Mouse (Mus musculus): ENCODE results near the gene Zdhhc8. TPM values are rescaled to one million over a fixed set of nuclear protein-coding genes. Genes with fewer than 3 reads are reported as not detected.

Zdhhc8 gene
- polyA plus RNA-seq, 1 experiment from 2014 or later = 1.6 TPM

GRCm38 (mm10) chr16:18227897-18228422 lies 7.0 kb downstream of the Zdhhc8 start:
- H3K9ac ChIP-seq (replicated peaks) = no peak overlapping the region
- DNase-seq (no peak), ATAC-seq (peak; percentile 17; the same call in 1 of the 2 replicates)
- H3K4me2 ChIP-seq (ENCODE audit: low read depth, low read length) = no peak overlapping the region
- no peaks in the 10 kb centered on the region for H3K27me3 ChIP-seq (ENCODE audit: insufficient read depth, low read length)
- no peak overlapping the region for H3K27ac ChIP-seq (ENCODE audit: low read depth)
- H3K4me3 ChIP-seq (ENCODE audit: low read depth, low read length) = no peak overlapping the region
- H3K4me1 ChIP-seq (ENCODE audit: insufficient read depth) = peaks cover 11% of the 10 kb centered on the region
- no peaks in the 10 kb centered on the region for H3K9me3 ChIP-seq (ENCODE audit: low read length)
- TF ChIP-seq EP300 (IDR thresholded peaks at IDR 0.05; ENCODE audit: low read depth) (no peak), CTCF (IDR thresholded peaks at IDR 0.05; ENCODE audit: low read depth) (no peak)
- H3K36me3 ChIP-seq (replicated peaks; ENCODE audit: insufficient read depth, low read length) = peaks cover 13% of the 10 kb centered on the region; the same call in 1 of the 2 replicates
- 76% methylated on average over 20 of the region's 20 CpGs for WGBS (ENCODE audit: insufficient replicate concordance)

GRCm38 (mm10) chr16:18227187-18227586 lies 7.7 kb downstream of the Zdhhc8 start:
- Histone ChIP-seq H3K36me3 (replicated peaks; ENCODE audit: insufficient read depth, low read length) (peaks cover 13% of the 10 kb centered on the region; the same call in 1 of the 2 replicates), H3K27me3 (ENCODE audit: insufficient read depth, low read length) (no peaks in the 10 kb centered on the region), H3K4me3 (ENCODE audit: low read depth, low read length) (no peak overlapping the region), H3K4me1 (ENCODE audit: insufficient read depth) (peaks cover 11% of the 10 kb centered on the region), H3K9ac (replicated peaks) (no peak overlapping the region), H3K9me3 (ENCODE audit: low read length) (no peaks in the 10 kb centered on the region), H3K4me2 (ENCODE audit: low read depth, low read length) (no peak overlapping the region), H3K27ac (ENCODE audit: low read depth) (no peak overlapping the region)
- DNase-seq (no peak), ATAC-seq (no peak)
- no peak for TF ChIP-seq CTCF (IDR thresholded peaks at IDR 0.05; ENCODE audit: low read depth)
- TF ChIP-seq EP300 (IDR thresholded peaks at IDR 0.05; ENCODE audit: low read depth) = no peak
- 85% methylated on average over 13 of the region's 13 CpGs for WGBS (ENCODE audit: insufficient replicate concordance)

- no peak for ATAC-seq
- peaks cover 13% of the 10 kb centered on the region; the same call in 1 of the 2 replicates for H3K36me3 ChIP-seq (replicated peaks; ENCODE audit: insufficient read depth, low read length)
- TF ChIP-seq EP300 (IDR thresholded peaks at IDR 0.05; ENCODE audit: low read depth) (no peak), CTCF (IDR thresholded peaks at IDR 0.05; ENCODE audit: low read depth) (no peak)
These were observed 12.7 kb downstream of the Zdhhc8 start for GRCm38 (mm10) chr16:18222188-18222587.

GRCm38 (mm10) chr16:18221543-18221898 lies 13.4 kb downstream of the Zdhhc8 start:
- ATAC-seq = no peak
- TF ChIP-seq CTCF (IDR thresholded peaks at IDR 0.05; ENCODE audit: low read depth) = peak; percentile 38
- no peak for TF ChIP-seq EP300 (IDR thresholded peaks at IDR 0.05; ENCODE audit: low read depth)
- Histone ChIP-seq H3K4me2 (ENCODE audit: low read depth, low read length) (no peak overlapping the region), H3K27ac (ENCODE audit: low read depth) (no peak overlapping the region), H3K9me3 (ENCODE audit: low read length) (no peaks in the 10 kb centered on the region), H3K27me3 (ENCODE audit: insufficient read depth, low read length) (no peaks in the 10 kb centered on the region), H3K9ac (replicated peaks) (no peak overlapping the region), H3K36me3 (replicated peaks; ENCODE audit: insufficient read depth, low read length) (peaks cover 13% of the 10 kb centered on the region; the same call in 1 of the 2 replicates), H3K4me3 (ENCODE audit: low read depth, low read length) (no peak overlapping the region), H3K4me1 (ENCODE audit: insufficient read depth) (peaks cover 8% of the 10 kb centered on the region)
- WGBS (ENCODE audit: insufficient replicate concordance) = 57% methylated on average over 11 of the region's 11 CpGs
- DNase-seq = no peak

More at GRCm38 (mm10) chr16:18222188-18222587, 12.7 kb downstream of the Zdhhc8 start:
- Histone ChIP-seq H3K4me3 (ENCODE audit: low read depth, low read length) (no peak overlapping the region), H3K9me3 (ENCODE audit: low read length) (no peaks in the 10 kb centered on the region), H3K27ac (ENCODE audit: low read depth) (no peak overlapping the region), H3K27me3 (ENCODE audit: insufficient read depth, low read length) (no peaks in the 10 kb centered on the region), H3K4me1 (ENCODE audit: insufficient read depth) (peaks cover 8% of the 10 kb centered on the region), H3K9ac (replicated peaks) (no peak overlapping the region), H3K4me2 (ENCODE audit: low read depth, low read length) (no peak overlapping the region)
- no peak for DNase-seq
- 81% methylated on average over 11 of the region's 11 CpGs for WGBS (ENCODE audit: insufficient replicate concordance)

- peaks cover 8% of the 10 kb centered on the region for H3K4me1 ChIP-seq (ENCODE audit: insufficient read depth)
- WGBS (ENCODE audit: insufficient replicate concordance) = 70% methylated on average over 6 of the region's 6 CpGs
- no peak overlapping the region for H3K9ac ChIP-seq (replicated peaks)
- H3K4me2 ChIP-seq (ENCODE audit: low read depth, low read length) = no peak overlapping the region
- no peak overlapping the region for H3K27ac ChIP-seq (ENCODE audit: low read depth)
- H3K36me3 ChIP-seq (replicated peaks; ENCODE audit: insufficient read depth, low read length) = 0 out of 2 replicates have a peak, but pooled peaks cover 9% of the 10 kb centered on the region
- no peaks in the 10 kb centered on the region for H3K9me3 ChIP-seq (ENCODE audit: low read length)
- ATAC-seq (no peak), DNase-seq (no peak)
- no peak for TF ChIP-seq CTCF (IDR thresholded peaks at IDR 0.05; ENCODE audit: low read depth)
- H3K4me3 ChIP-seq (ENCODE audit: low read depth, low read length) = no peak overlapping the region
- no peaks in the 10 kb centered on the region for H3K27me3 ChIP-seq (ENCODE audit: insufficient read depth, low read length)
These were observed 13.9 kb downstream of the Zdhhc8 start for GRCm38 (mm10) chr16:18220856-18221542.

GRCm38 (mm10) chr16:18220001-18220400 lies 14.9 kb downstream of the Zdhhc8 start:
- peak; percentile 62 for DNase-seq
- no peak for TF ChIP-seq EP300 (IDR thresholded peaks at IDR 0.05; ENCODE audit: low read depth)
- no peak for TF ChIP-seq CTCF (IDR thresholded peaks at IDR 0.05; ENCODE audit: low read depth)
- 0 out of 2 replicates have a peak, but pooled peaks cover 9% of the 10 kb centered on the region for H3K36me3 ChIP-seq (replicated peaks; ENCODE audit: insufficient read depth, low read length)
- H3K27me3 ChIP-seq (ENCODE audit: insufficient read depth, low read length) = no peaks in the 10 kb centered on the region
- no peak overlapping the region for H3K4me2 ChIP-seq (ENCODE audit: low read depth, low read length)
- peak; percentile 64; the same call in 1 of the 2 replicates for ATAC-seq
- H3K4me1 ChIP-seq (ENCODE audit: insufficient read depth) = peaks cover 8% of the 10 kb centered on the region
- H3K9me3 ChIP-seq (ENCODE audit: low read length) = no peaks in the 10 kb centered on the region
- 28% methylated on average over 8 of the region's 8 CpGs for WGBS (ENCODE audit: insufficient replicate concordance)
- no peak overlapping the region for H3K4me3 ChIP-seq (ENCODE audit: low read depth, low read length)
- H3K9ac ChIP-seq (replicated peaks) = peak overlapping the region; percentile 11; the same call in 1 of the 2 replicates
- peak overlapping the region; percentile 22; the same call in 1 of the 2 replicates for H3K27ac ChIP-seq (ENCODE audit: low read depth)
